Mouse (Mus musculus) c-Kit-positive CD71-positive TER-119-positive erythroid progenitor cells, embryonic 14.5 days (primary cell): Measurements from ENCODE around the gene Chl1.

Experiments used
- DNase-seq: peaks from one replicate; pipeline ENCODE4 v3.0.0-alpha.2; 2013; ENCODE audit warnings: low spot score

The Chl1 gene

GRCm38 (mm10) chr6:103510392-103511289 lies at the start of gene Chl1:
TSS of gene Chl1 (plus strand) at chr6:103510586.
- DNase-seq, result no peak

- no peak for DNase-seq
These were observed 44.8 kb upstream of the Chl1 start for GRCm38 (mm10) chr6:103465479-103466080.

- DNase-seq, result no peak
These were observed 37.1 kb upstream of the Chl1 start for GRCm38 (mm10) chr6:103473316-103473715.

DNA sequence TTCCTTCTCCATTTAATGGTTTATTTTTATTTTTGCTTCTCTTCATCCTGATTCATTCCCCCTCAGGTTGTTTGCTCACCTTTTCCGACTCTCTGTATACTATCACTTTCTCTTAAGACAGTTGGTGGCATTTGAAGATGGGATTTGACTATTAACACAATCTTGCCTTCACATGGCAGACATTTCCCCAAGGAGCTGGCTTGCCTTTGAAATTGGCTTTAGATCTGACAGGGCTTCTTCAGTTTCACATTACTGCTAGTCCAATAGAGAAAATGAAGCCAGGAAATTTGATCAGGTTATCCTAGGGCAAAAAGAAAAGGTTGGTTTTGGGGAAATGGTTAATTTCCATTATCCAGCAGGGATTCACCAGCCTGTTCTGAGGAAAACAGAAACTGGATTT lies 23.2 kb upstream of the Chl1 start:
- no peak for DNase-seq

- no peak for DNase-seq
These were observed 12.0 kb upstream of the Chl1 start for GRCm38 (mm10) chr6:103498404-103498803.

GRCm38 (mm10) chr6:103504065-103504464 lies 6.3 kb upstream of the Chl1 start:
- DNase-seq, result no peak

GRCm38 (mm10) chr6:103507751-103508575 lies 2.4 kb upstream of the Chl1 start:
- no peak for DNase-seq

DNA sequence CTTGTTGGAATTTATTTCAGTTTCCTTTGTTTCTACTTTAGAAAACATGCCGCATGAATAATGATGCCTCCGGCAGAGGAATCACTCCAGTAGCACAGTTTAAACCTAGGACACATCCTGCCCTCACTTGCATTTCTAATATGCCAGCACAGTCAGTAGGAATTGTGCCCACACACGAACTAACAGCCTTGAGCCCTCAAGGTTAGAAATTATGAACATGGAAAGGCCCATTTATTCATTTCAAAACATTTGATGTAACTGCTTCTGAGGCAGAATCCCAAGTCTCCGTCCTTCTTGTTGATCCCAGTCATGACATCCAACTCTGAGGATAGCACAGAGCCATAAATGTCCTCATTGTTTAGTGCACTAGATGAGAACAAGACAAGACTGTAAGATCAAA lies 790 bp upstream of the Chl1 start:
- DNase-seq, result no peak

- DNase-seq, result no peak
These were observed 1.0 kb downstream of the Chl1 start for GRCm38 (mm10) chr6:103511290-103511971.

GRCm38 (mm10) chr6:103511972-103512565 lies 1.7 kb downstream of the Chl1 start:
- DNase-seq, result no peak

DNA sequence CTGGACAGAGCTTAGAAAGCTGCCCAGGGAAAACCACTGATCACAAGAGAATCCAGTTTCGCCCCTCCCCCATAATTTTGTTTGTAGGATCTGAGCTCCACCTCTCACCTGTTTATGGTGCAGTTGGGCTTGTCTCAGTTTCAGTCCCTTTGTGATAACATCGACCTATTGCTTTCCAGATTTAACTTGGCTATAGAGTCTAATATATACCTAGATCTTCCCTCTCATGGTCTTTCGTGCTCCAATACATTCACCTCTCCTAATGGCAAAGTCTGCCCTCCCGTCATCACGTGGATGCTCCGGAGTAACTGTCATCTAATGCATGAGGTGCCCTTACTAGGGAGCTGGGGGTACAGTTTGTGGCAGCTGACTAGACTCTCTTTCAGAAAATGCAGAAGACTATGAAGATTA lies 2.5 kb downstream of the Chl1 start:
- no peak for DNase-seq

- DNase-seq, result no peak
These were observed 3.3 kb downstream of the Chl1 start for GRCm38 (mm10) chr6:103513621-103514241.

GRCm38 (mm10) chr6:103514346-103514745 lies 4.0 kb downstream of the Chl1 start:
- DNase-seq, result no peak

DNA sequence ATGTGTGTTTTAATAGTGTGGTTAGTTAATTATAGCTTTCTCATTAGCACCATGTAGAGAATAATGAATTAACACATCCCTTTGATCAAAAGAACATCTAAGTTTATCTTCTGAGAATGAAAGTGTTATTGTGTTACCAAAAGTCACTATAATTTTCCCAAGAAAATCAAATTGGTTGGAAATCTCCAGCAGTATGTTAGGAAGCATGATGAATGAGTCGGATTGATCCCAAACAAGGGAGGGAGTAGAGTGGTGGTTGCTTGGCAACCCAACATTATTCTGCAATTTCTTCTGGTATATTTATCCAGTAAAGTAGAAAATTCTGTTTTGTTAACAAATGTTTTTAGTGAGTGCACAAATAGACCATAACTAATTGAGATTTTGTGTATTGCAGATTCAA lies 4.4 kb downstream of the Chl1 start:
- no peak for DNase-seq

- no peak for DNase-seq
These were observed 9.2 kb downstream of the Chl1 start for GRCm38 (mm10) chr6:103519596-103519995.

- DNase-seq, result no peak
These were observed 15.1 kb downstream of the Chl1 start for GRCm38 (mm10) chr6:103525326-103526024.

- DNase-seq, result no peak
These were observed 16.8 kb downstream of the Chl1 start for GRCm38 (mm10) chr6:103526945-103527777.

DNA sequence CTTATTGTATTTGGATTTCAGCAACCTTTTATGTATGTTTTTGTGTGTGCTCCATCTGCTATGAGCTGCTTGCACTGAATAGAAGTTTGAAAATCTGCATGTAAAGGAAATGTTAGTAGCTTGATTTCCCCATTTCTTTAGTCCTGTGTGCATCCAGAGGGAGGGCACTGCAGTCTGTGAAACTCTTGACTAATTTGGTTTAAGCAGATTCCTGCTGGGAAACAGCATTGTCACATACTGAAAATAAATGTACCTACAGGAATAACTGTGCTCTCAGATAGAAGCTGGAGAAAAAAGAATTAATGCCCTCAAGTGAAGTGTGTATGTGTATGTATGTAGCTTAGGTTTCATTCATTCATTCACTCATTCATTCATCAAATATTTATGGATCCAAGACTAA lies 22.7 kb downstream of the Chl1 start:
- DNase-seq, result no peak

- DNase-seq, result no peak
These were observed 23.6 kb downstream of the Chl1 start for GRCm38 (mm10) chr6:103534027-103534426.

GRCm38 (mm10) chr6:103542576-103542975 lies 32.2 kb downstream of the Chl1 start:
- no peak for DNase-seq
